ENCODE assay signal across 10 mouse cellular contexts in genomic region chr2:93191488-93192181, GRCm38 (mm10). TPM values are rescaled to one million over a fixed set of nuclear protein-coding genes. Genes with fewer than 3 reads are reported as not detected.
A peak's percentile ranks its signal among the peaks of the same experiment; 100 is the strongest.
DNase-seq lines count a peak whose midpoint lies in the region; ATAC-seq and TF ChIP-seq lines count a peak whose summit lies in the region.
"Had no signal": no experiment of that assay in that cellular context is flagged by ENCODE, and none has a peak within 500 bp of the region (broad histone marks: within the 10 kb centered on the region; RNA-seq: fewer than 3 reads in every experiment).

No protein-coding gene starts in this region.

- no peak overlapping the region for H3K9ac ChIP-seq in lung, embryonic 15.5 days
- 0 out of 2 replicates have a peak overlapping the region, but pooled peaks have one; percentile 2 for H3K9ac ChIP-seq in embryonic facial prominence, embryonic 13.5 days
- H3K9ac ChIP-seq in hindbrain, postnatal 0 days (replicated peaks; ENCODE audit: low read length): no peak overlapping the region
- peak overlapping the region; percentile 22; the same call in 1 of the 2 replicates for H3K9ac ChIP-seq in neural tube, embryonic 14.5 days (replicated peaks; ENCODE audit: low read depth, low read length)
- H3K9ac ChIP-seq: liver, embryonic 15.5 days had no signal

- peak overlapping the region; percentile 23; the same call in 1 of the 2 replicates for H3K4me2 ChIP-seq in lung, embryonic 15.5 days
- no peak overlapping the region for H3K4me2 ChIP-seq in embryonic facial prominence, embryonic 13.5 days
- peak overlapping the region; percentile 27 for H3K4me2 ChIP-seq in hindbrain, postnatal 0 days (ENCODE audit: low read depth, low read length)
- peak overlapping the region; percentile 40 for H3K4me2 ChIP-seq in neural tube, embryonic 14.5 days (ENCODE audit: low read depth, low read length)
- H3K4me2 ChIP-seq: liver, embryonic 15.5 days had no signal

- H3K27ac ChIP-seq in lung, embryonic 15.5 days: no peak overlapping the region
- H3K27ac ChIP-seq in embryonic facial prominence, embryonic 13.5 days: no peak overlapping the region
- H3K27ac ChIP-seq in hindbrain, postnatal 0 days: no peak overlapping the region
- H3K27ac ChIP-seq in neural tube, embryonic 14.5 days (ENCODE audit: low read depth, low read length): 0 out of 2 replicates have a peak overlapping the region, but pooled peaks have one; percentile 34
- H3K27ac ChIP-seq: liver, embryonic 15.5 days had no signal

- peaks cover 42% of the 10 kb centered on the region for H3K4me1 ChIP-seq in lung, embryonic 15.5 days
- peaks cover 43% of the 10 kb centered on the region for H3K4me1 ChIP-seq in embryonic facial prominence, embryonic 13.5 days
- peaks cover 30% of the 10 kb centered on the region for H3K4me1 ChIP-seq in hindbrain, postnatal 0 days (ENCODE audit: insufficient read depth, low read length)
- peaks cover 54% of the 10 kb centered on the region for H3K4me1 ChIP-seq in neural tube, embryonic 14.5 days (ENCODE audit: control insufficient read depth, insufficient read depth, low read length)

- H3K27me3 ChIP-seq in lung, embryonic 15.5 days: no peaks in the 10 kb centered on the region
- peaks cover 5% of the 10 kb centered on the region; the same call in 1 of the 2 replicates for H3K27me3 ChIP-seq in embryonic facial prominence, embryonic 13.5 days
- no peaks in the 10 kb centered on the region for H3K27me3 ChIP-seq in hindbrain, postnatal 0 days (ENCODE audit: insufficient read depth, low read length)
- H3K27me3 ChIP-seq in neural tube, embryonic 14.5 days (ENCODE audit: control insufficient read depth, insufficient read depth, low read length): no peaks in the 10 kb centered on the region

- DNase-seq in lung, postnatal 36 days: no peak
- no peak for DNase-seq in hindbrain, postnatal 0 days (ENCODE audit: low spot score)
- no peak for DNase-seq in right cerebral cortex, postnatal 36 days (ENCODE audit: low spot score in 2 of 2)
- DNase-seq in urinary bladder, adult 2 months (ENCODE audit: low spot score): no peak
- no peak for DNase-seq in layer of hippocampus, postnatal 10 days (ENCODE audit: low spot score in 2 of 2)
- DNase-seq: embryo, embryonic 11 days had no signal

- ATAC-seq in lung, embryonic 15.5 days (ENCODE audit: borderline replicate concordance, extremely low read depth, low FRiP score, low TSS enrichment): no peak
- no peak for ATAC-seq in embryonic facial prominence, embryonic 13.5 days (ENCODE audit: insufficient number of reproducible peaks, insufficient read depth, low FRiP score, low TSS enrichment, low read depth)
- no peak for ATAC-seq in hindbrain, postnatal 0 days
- no peak for ATAC-seq in neural tube, embryonic 14.5 days (ENCODE audit: low read depth)

- H3K36me3 ChIP-seq in lung, embryonic 15.5 days: no peaks in the 10 kb centered on the region
- no peaks in the 10 kb centered on the region for H3K36me3 ChIP-seq in embryonic facial prominence, embryonic 13.5 days
- no peaks in the 10 kb centered on the region for H3K36me3 ChIP-seq in hindbrain, postnatal 0 days (ENCODE audit: insufficient read depth, low read length)
- no peaks in the 10 kb centered on the region for H3K36me3 ChIP-seq in neural tube, embryonic 14.5 days (ENCODE audit: control insufficient read depth, insufficient read depth, low read length)
- H3K36me3 ChIP-seq: liver, embryonic 15.5 days had no signal

- H3K4me3 ChIP-seq in lung, embryonic 15.5 days: no peak overlapping the region
- no peak overlapping the region for H3K4me3 ChIP-seq in embryonic facial prominence, embryonic 13.5 days
- H3K4me3 ChIP-seq in hindbrain, postnatal 0 days (ENCODE audit: low read length): no peak overlapping the region
- H3K4me3 ChIP-seq in neural tube, embryonic 14.5 days (ENCODE audit: low read depth, low read length): peak overlapping the region; percentile 4; the same call in 1 of the 2 replicates
- H3K4me3 ChIP-seq: liver, embryonic 15.5 days had no signal

- 66% methylated on average over 14 of the region's 14 CpGs for WGBS in lung, embryonic 15.5 days
- WGBS in embryonic facial prominence, embryonic 13.5 days: 68% methylated on average over 14 of the region's 14 CpGs
- 47% methylated on average over 14 of the region's 14 CpGs for WGBS in hindbrain, postnatal 0 days
- WGBS in neural tube, embryonic 14.5 days: 50% methylated on average over 14 of the region's 14 CpGs

- no peaks in the 10 kb centered on the region for H3K9me3 ChIP-seq in lung, embryonic 15.5 days
- H3K9me3 ChIP-seq in embryonic facial prominence, embryonic 13.5 days: no peaks in the 10 kb centered on the region
- H3K9me3 ChIP-seq in hindbrain, postnatal 0 days (ENCODE audit: low read length): no peaks in the 10 kb centered on the region
- no peaks in the 10 kb centered on the region for H3K9me3 ChIP-seq in neural tube, embryonic 14.5 days (ENCODE audit: control insufficient read depth, low read length)
- H3K9me3 ChIP-seq: liver, embryonic 15.5 days had no signal

- no peak for TF ChIP-seq CTCF in hindbrain, postnatal 0 days (IDR thresholded peaks at IDR 0.05; ENCODE audit: low read depth)

RNA-seq across cellular contexts. Expression of gene Trp53i11, which starts 4.3 kb away (rescaled TPM):
- polyA plus RNA-seq in lung, embryonic 15.5 days (2015; fragmentation: Nextera tagmentation; extraction: Ambion mirVana): 24.9 and 29.7 TPM in 2 replicates
- polyA plus RNA-seq in embryonic facial prominence, embryonic 13.5 days (2015; fragmentation: Nextera tagmentation; extraction: Ambion mirVana): 26.7 and 27.0 TPM in 2 replicates
- total RNA-seq in hindbrain, postnatal 0 days (2014; rRNA removed): 150 and 176 TPM in 2 replicates
- 49.6 and 66.7 TPM in 2 replicates for polyA plus RNA-seq in hindbrain, postnatal 0 days (2015; fragmentation: Nextera tagmentation; extraction: Ambion mirVana)
- polyA plus RNA-seq in neural tube, embryonic 14.5 days (2014; fragmentation: Nextera tagmentation; extraction: Ambion mirVana): 82.7 and 114 TPM in 2 replicates
- 54.5 and 67.6 TPM in 2 replicates for polyA plus RNA-seq in urinary bladder, adult 2 months (2012; rRNA removed)
- 10 to 100 TPM; 50.8 to 51.5 TPM for total RNA-seq in layer of hippocampus, postnatal 10 days (2021)

Comparison
In these comparisons a context has a peak if more than half of its experiments do, and no peak if none do; other contexts are left out.
1. H3K9ac ChIP-seq: peak in embryonic facial prominence, embryonic 13.5 days (single experiment) and neural tube, embryonic 14.5 days (single experiment); none in lung, embryonic 15.5 days (single experiment) and hindbrain, postnatal 0 days (single experiment).